In genomic region chr1:156459690-156460089, GRCm38 (mm10) we compare ENCODE assay signal across 9 mouse cellular contexts. TPM values are rescaled to one million over a fixed set of nuclear protein-coding genes. Genes with fewer than 3 reads are reported as not detected.
DNase-seq lines count a peak whose midpoint lies in the region; ATAC-seq lines count a peak whose summit lies in the region.
"Had no signal": no experiment of that assay in that cellular context is flagged by ENCODE, and none has a peak within 500 bp of the region (broad histone marks: within the 10 kb centered on the region; RNA-seq: fewer than 3 reads in every experiment).

No protein-coding gene starts in this region.

- ATAC-seq in granulocyte monocyte progenitor cell, adult 5-6 weeks (replicated peaks; ENCODE audit: poor library complexity, severe bottlenecking): peak; percentile 92

- H3K36me3 ChIP-seq in macrophage (ENCODE audit: inconsistent target): peaks cover 46% of the 10 kb centered on the region

- peak overlapping the region; percentile 62 for H3K27ac ChIP-seq in macrophage

- peak; percentile 58 for DNase-seq in lung, postnatal 25 days (ENCODE audit: low spot score)
- DNase-seq in lung, postnatal 14 days: no peak
- peak; percentile 20 to 30 for DNase-seq in thymus, postnatal 36 days
- no peak for DNase-seq in frontal cortex, postnatal 25 days (ENCODE audit: low spot score in 2 of 2)
- no peak for DNase-seq in urinary bladder, postnatal 14 days (ENCODE audit: low spot score)
- DNase-seq: cerebellum, adult 11-12 months; layer of hippocampus, adult 9-11 months had no signal

- H3K79me2 ChIP-seq in macrophage (ENCODE audit: inconsistent target): peaks cover 100% of the 10 kb centered on the region

- WGBS in macrophage (ENCODE audit: missing documents): 17% methylated on average over 3 of the region's 3 CpGs

- no peak overlapping the region for H3K4me3 ChIP-seq in macrophage (ENCODE audit: inconsistent target)

RNA-seq across cellular contexts. Expression of gene Soat1, which starts 14.4 kb away (rescaled TPM):
- 86.0 and 109 TPM in 2 replicates for total RNA-seq in granulocyte monocyte progenitor cell, adult 5-6 weeks (2014; fragmentation: Nextera tagmentation)
- total RNA-seq in granulocyte monocyte progenitor cell, adult 5-6 weeks (2017): 109 and 119 TPM in 2 replicates
- total RNA-seq in macrophage (2018; cell fraction: chromatin; rRNA removed): 100 to 1,000 TPM in 21 of 26 experiments, 10 to 100 TPM in 5; 34.6 to 696 (median 309) TPM
- 100 to 1,000 TPM; 399 to 863 (median 568) TPM for total RNA-seq in macrophage (2018; cell fraction: cytosol; rRNA removed)
- 100 to 1,000 TPM in 25 of 26 experiments, 10 to 100 TPM in 1; 95.3 to 878 (median 543) TPM for total RNA-seq in macrophage (2018; cell fraction: nucleus; rRNA removed)
- polyA plus RNA-seq in macrophage (2018): 326 to 439 TPM (median 351 TPM) in 3 replicates

RNA-seq across cellular contexts. Expression of gene Axdnd1, which starts 38.7 kb away (rescaled TPM):
- total RNA-seq in granulocyte monocyte progenitor cell, adult 5-6 weeks (2014; fragmentation: Nextera tagmentation): not detected in 2 replicates
- total RNA-seq in granulocyte monocyte progenitor cell, adult 5-6 weeks (2017): 0.26 and 1.5 TPM in 2 replicates
- total RNA-seq in macrophage (2018; cell fraction: chromatin; rRNA removed): 10 to 100 TPM in 1 of 26 experiments, 1 to 10 TPM in 23, under 1 TPM in 2; 0.58 to 11.1 (median 3.1) TPM
- 1 to 10 TPM in 1 of 26 experiments, under 1 TPM in 24, not detected in 1; 0.07 to 2.0 (median 0.21) TPM for total RNA-seq in macrophage (2018; cell fraction: cytosol; rRNA removed)
- 1 to 10 TPM in 15 of 26 experiments, under 1 TPM in 11; 0.20 to 5.0 (median 1.1) TPM for total RNA-seq in macrophage (2018; cell fraction: nucleus; rRNA removed)
- 0.27 to 0.30 TPM in 2 of 3 replicates, not detected in the other for polyA plus RNA-seq in macrophage (2018)

Comparison
In these comparisons a context has a peak if more than half of its experiments do, and no peak if none do; other contexts are left out.
1. DNase-seq: peak in lung, postnatal 25 days (single experiment) and thymus, postnatal 36 days (2 of 2); none in lung, postnatal 14 days (single experiment), frontal cortex, postnatal 25 days (0 of 2) and urinary bladder, postnatal 14 days (single experiment).